Mouse (Mus musculus) bone marrow macrophage, adult 2 months (primary cell): ENCODE measurements around the gene Sec1.

Experiments
- CTCF ChIP-seq: IDR thresholded peaks from 2 replicates; pipeline ENCODE4 v1.5.1; 2012; ENCODE audit warnings: low read depth, mild to moderate bottlenecking, low read length, moderate library complexity
- POLR2A ChIP-seq: IDR thresholded peaks from 2 replicates; pipeline ENCODE4 v1.6.1; 2012; ENCODE audit warnings: mild to moderate bottlenecking, low read depth, low read length, borderline replicate concordance

DNA sequence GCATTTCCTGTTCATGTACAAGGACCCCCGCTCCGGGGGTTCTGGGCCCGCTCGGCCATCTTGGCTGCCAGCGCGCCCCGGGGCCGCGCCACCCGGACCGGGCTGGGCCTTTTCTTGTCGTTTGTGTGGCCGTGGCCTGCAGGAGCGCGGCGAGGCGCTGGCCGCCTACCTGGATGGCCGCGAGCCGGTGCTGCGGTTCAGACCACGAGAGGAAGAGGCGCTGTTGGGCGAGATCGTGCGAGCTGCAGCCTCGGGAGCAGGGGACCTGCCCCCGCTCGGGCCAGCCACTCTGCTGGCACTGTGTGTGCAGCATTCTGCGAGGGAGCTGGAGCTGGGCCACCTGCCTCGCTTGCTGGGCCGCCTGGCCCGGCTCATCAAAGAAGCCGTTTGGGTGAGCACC, 61.7 kb downstream of the Sec1 start:
- no peak for TF ChIP-seq POLR2A
- TF ChIP-seq CTCF = no peak
